Mouse (Mus musculus) bone marrow, adult 2 months (tissue): ENCODE measurements around the gene Htr5b.

Experiments
- CTCF ChIP-seq: fragments of 200-500 bp; IDR thresholded peaks from 2 replicates; pipeline ENCODE4 v1.5.1; 2011; ENCODE audit warnings: low read length, control low read depth; ENCODE audit not compliant: control insufficient read depth, insufficient read depth
- POLR2A ChIP-seq: fragments of 200-500 bp; IDR thresholded peaks from 2 replicates; pipeline ENCODE4 v1.6.1; 2011; ENCODE audit warnings: low read depth, mild to moderate bottlenecking, control low read depth, low read length, borderline replicate concordance; ENCODE audit not compliant: control insufficient read depth

DNA sequence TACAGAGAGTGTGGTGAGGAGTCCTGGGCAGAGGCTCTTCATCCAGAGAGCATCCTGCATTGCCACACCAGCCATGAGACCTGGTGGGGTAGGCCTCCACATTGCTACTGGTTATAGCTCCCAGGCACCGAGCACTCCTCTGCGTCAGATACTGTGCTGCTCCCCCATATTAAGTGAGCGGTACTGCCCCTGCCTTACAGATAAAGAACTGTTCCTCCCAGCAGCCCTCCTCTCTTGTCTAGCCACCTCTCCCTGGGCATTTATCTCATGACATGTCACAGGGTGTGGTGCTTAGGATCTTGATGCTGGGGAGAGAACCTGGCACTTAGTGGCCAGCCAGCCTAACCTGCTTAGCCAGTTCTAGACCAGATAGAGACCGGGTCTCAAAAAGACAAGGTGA, 31.2 kb downstream of the Htr5b start:
- no peak for TF ChIP-seq CTCF
- no peak for TF ChIP-seq POLR2A
